ENCODE assay signal across 12 mouse cellular contexts in the genomic region with DNA sequence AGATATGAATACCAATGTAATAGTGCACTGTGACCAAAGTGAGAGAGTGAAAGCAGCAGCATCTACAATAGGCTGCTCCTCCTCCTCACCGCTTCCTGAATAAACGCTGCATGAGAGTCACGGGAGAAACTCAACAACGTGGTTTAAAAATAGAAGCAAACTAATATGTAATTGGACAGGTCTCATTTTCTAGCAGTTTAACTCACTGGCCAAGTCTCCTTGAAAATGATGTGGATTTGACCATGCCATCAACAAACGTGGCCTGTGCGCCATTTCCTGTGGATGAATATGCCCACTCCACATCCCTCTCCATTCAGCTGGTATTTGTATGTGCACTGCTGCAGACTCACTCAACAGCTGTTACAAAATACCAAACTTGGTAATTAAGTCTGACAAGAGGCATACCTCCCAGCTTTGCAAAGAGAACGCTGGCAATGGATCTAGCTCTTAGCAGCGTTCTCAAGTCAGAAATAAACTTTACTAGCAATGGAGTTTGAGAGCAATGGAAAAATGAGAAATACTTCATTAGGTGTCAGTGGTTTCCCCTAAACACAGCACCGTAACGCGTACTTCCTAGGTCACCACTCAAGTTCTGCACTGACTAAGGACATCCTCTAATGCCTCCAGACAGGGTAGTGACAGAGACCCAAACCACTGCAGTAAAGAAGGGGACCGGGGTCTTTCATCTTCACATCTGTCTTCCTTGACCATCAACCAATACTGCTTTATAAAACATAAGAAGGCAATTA. TPM values are rescaled to one million over a fixed set of nuclear protein-coding genes. Genes with fewer than 3 reads are reported as not detected.
DNase-seq lines count a peak whose midpoint lies in the region; ATAC-seq and TF ChIP-seq lines count a peak whose summit lies in the region.
"Had no signal": no experiment of that assay in that cellular context is flagged by ENCODE, and none has a peak within 500 bp of the region (broad histone marks: within the 10 kb centered on the region; RNA-seq: fewer than 3 reads in every experiment).

No protein-coding gene starts in this region.

- peak; percentile 46 for DNase-seq in embryonic facial prominence, embryonic 14.5 days (ENCODE audit: low spot score)
- no peak for DNase-seq in embryonic facial prominence, embryonic 10.5 days (ENCODE audit: low spot score)
- no peak for DNase-seq in layer of hippocampus, adult 9-11 months
- no peak for DNase-seq in thymus, postnatal 0 days (ENCODE audit: low spot score)
- DNase-seq in Muller cell, postnatal 12 days (ENCODE audit: inconsistent ontology term): no peak
- DNase-seq: cerebellum, adult 11-12 months; retina, postnatal 1 day had no signal

- H3K27me3 ChIP-seq in embryonic facial prominence, embryonic 14.5 days (replicated peaks; ENCODE audit: control insufficient read depth, insufficient read depth, low read length): no peaks in the 10 kb centered on the region
- H3K27me3 ChIP-seq in embryonic facial prominence, embryonic 10.5 days (replicated peaks; ENCODE audit: low read depth, poor library complexity, severe bottlenecking): no peaks in the 10 kb centered on the region
- H3K27me3 ChIP-seq in C2C12 (ENCODE audit: control insufficient read depth, insufficient read depth, insufficient read length): no peaks in the 10 kb centered on the region
- no peaks in the 10 kb centered on the region for H3K27me3 ChIP-seq in heart, embryonic 16.5 days (ENCODE audit: control insufficient read depth, insufficient read depth, low read length)
- H3K27me3 ChIP-seq: hindbrain, embryonic 15.5 days; midbrain, embryonic 15.5 days had no signal

- ATAC-seq in embryonic facial prominence, embryonic 14.5 days (ENCODE audit: low read depth): 0 out of 2 replicates have a peak, but pooled peaks have one; percentile 60
- peak; percentile 77 for ATAC-seq in heart, embryonic 16.5 days (replicated peaks; ENCODE audit: extremely low read depth, insufficient read depth, low FRiP score)
- ATAC-seq: midbrain, embryonic 15.5 days had no signal

- H3K27ac ChIP-seq in embryonic facial prominence, embryonic 14.5 days (replicated peaks; ENCODE audit: low read depth, low read length): 0 out of 2 replicates have a peak overlapping the region, but pooled peaks have one; percentile 28
- H3K27ac ChIP-seq in embryonic facial prominence, embryonic 10.5 days (replicated peaks): no peak overlapping the region
- H3K27ac ChIP-seq in heart, embryonic 16.5 days (ENCODE audit: low read length): peak overlapping the region; percentile 81
- peak overlapping the region; percentile 36 for H3K27ac ChIP-seq in macrophage
- H3K27ac ChIP-seq: hindbrain, embryonic 15.5 days; midbrain, embryonic 15.5 days had no signal

- H3K79me2 ChIP-seq in C2C12 (ENCODE audit: control insufficient read depth, insufficient read depth) (peaks cover 97% of the 10 kb centered on the region), macrophage (ENCODE audit: inconsistent target) (peaks cover 100% of the 10 kb centered on the region)

- no peak for TF ChIP-seq CTCF in C2C12 (IDR thresholded peaks at IDR 0.05; ENCODE audit: control insufficient read depth, insufficient read depth, insufficient read length)

- H3K4me2 ChIP-seq in embryonic facial prominence, embryonic 14.5 days (ENCODE audit: low read depth, low read length): no peak overlapping the region
- peak overlapping the region; percentile 32 for H3K4me2 ChIP-seq in heart, embryonic 16.5 days (ENCODE audit: low read depth, low read length)
- H3K4me2 ChIP-seq: hindbrain, embryonic 15.5 days; midbrain, embryonic 15.5 days had no signal

- no peak overlapping the region for H3K9ac ChIP-seq in embryonic facial prominence, embryonic 14.5 days (ENCODE audit: low read depth, low read length)
- peak overlapping the region; percentile 47; the same call in 1 of the 2 replicates for H3K9ac ChIP-seq in heart, embryonic 16.5 days (ENCODE audit: low read length)
- H3K9ac ChIP-seq: hindbrain, embryonic 15.5 days; midbrain, embryonic 15.5 days had no signal

- H3K9me3 ChIP-seq in embryonic facial prominence, embryonic 14.5 days (ENCODE audit: control insufficient read depth, low read length): no peaks in the 10 kb centered on the region
- no peaks in the 10 kb centered on the region for H3K9me3 ChIP-seq in embryonic facial prominence, embryonic 10.5 days
- H3K9me3 ChIP-seq in heart, embryonic 16.5 days (replicated peaks; ENCODE audit: control insufficient read depth, low read length): no peaks in the 10 kb centered on the region
- H3K9me3 ChIP-seq: hindbrain, embryonic 15.5 days; midbrain, embryonic 15.5 days had no signal

- H3ac ChIP-seq in C2C12 (ENCODE audit: control insufficient read depth, insufficient read length, low read depth): no peak overlapping the region

- 76% methylated on average over 12 of the region's 12 CpGs for WGBS in embryonic facial prominence, embryonic 14.5 days
- WGBS in embryonic facial prominence, embryonic 10.5 days: 88% methylated on average over 12 of the region's 12 CpGs
- 36% methylated on average over 12 of the region's 12 CpGs for WGBS in heart, embryonic 16.5 days
- WGBS in macrophage (ENCODE audit: missing documents): 21% methylated on average over 12 of the region's 12 CpGs

- H3K4me3 ChIP-seq in embryonic facial prominence, embryonic 14.5 days (ENCODE audit: low read depth, low read length): no peak overlapping the region
- H3K4me3 ChIP-seq in embryonic facial prominence, embryonic 10.5 days: no peak overlapping the region
- H3K4me3 ChIP-seq in C2C12 (ENCODE audit: insufficient read depth, poor library complexity, severe bottlenecking) (no peak overlapping the region), macrophage (ENCODE audit: inconsistent target) (no peak overlapping the region)
- peak overlapping the region; percentile 1 for H3K4me3 ChIP-seq in heart, embryonic 16.5 days (ENCODE audit: low read length)
- H3K4me3 ChIP-seq: hindbrain, embryonic 15.5 days; midbrain, embryonic 15.5 days had no signal

- peaks cover 81% of the 10 kb centered on the region for H3K79me3 ChIP-seq in C2C12 (ENCODE audit: low read depth)

- H3K36me3 ChIP-seq in embryonic facial prominence, embryonic 14.5 days (ENCODE audit: control insufficient read depth, insufficient read depth, low read length): peaks cover 12% of the 10 kb centered on the region
- H3K36me3 ChIP-seq in embryonic facial prominence, embryonic 10.5 days (replicated peaks): peaks cover 24% of the 10 kb centered on the region
- peaks cover 13% of the 10 kb centered on the region for H3K36me3 ChIP-seq in C2C12 (ENCODE audit: control insufficient read depth, insufficient read depth)
- H3K36me3 ChIP-seq in heart, embryonic 16.5 days (ENCODE audit: control insufficient read depth, insufficient read depth): peaks cover 10% of the 10 kb centered on the region
- peaks cover 15% of the 10 kb centered on the region; the same call in 1 of the 2 replicates for H3K36me3 ChIP-seq in macrophage (ENCODE audit: inconsistent target)
- H3K36me3 ChIP-seq: midbrain, embryonic 15.5 days had no signal

- H3K4me1 ChIP-seq in embryonic facial prominence, embryonic 14.5 days (ENCODE audit: control insufficient read depth, insufficient read depth, low read length): peaks cover 6% of the 10 kb centered on the region; the same call in 1 of the 2 replicates
- H3K4me1 ChIP-seq in embryonic facial prominence, embryonic 10.5 days: peaks cover 5% of the 10 kb centered on the region
- H3K4me1 ChIP-seq in heart, embryonic 16.5 days (ENCODE audit: control insufficient read depth, insufficient read depth, low read length): peaks cover 27% of the 10 kb centered on the region

TF ChIP-seq in C2C12, 6 proteins besides CTCF, POLR2A, EP300 and RAD21:
- TF ChIP-seq MYOD1 (IDR thresholded peaks at IDR 0.05; ENCODE audit: control insufficient read depth, insufficient read length, low read depth) (peak; percentile 83), MYOG (IDR thresholded peaks at IDR 0.05; ENCODE audit: control insufficient read depth, extremely low read depth, insufficient read length) (no peak)

RNA-seq across cellular contexts. Expression of a gene that starts 46.0 kb away (rescaled TPM):
- polyA plus RNA-seq in embryonic facial prominence, embryonic 14.5 days (2014; fragmentation: Nextera tagmentation; extraction: Ambion mirVana): 9.4 and 10.0 TPM in 2 replicates
- 9.6 and 10.1 TPM in 2 replicates for polyA plus RNA-seq in embryonic facial prominence, embryonic 10.5 days (2016; fragmentation: Nextera tagmentation; extraction: Ambion mirVana)
- polyA plus RNA-seq in C2C12 (2012; fragmentation: generic; extraction: Trizol) (10.8 TPM), macrophage (2018) (3.9 to 14.9 TPM (median 7.7 TPM) in 3 replicates)
- 9.8 and 11.1 TPM in 2 replicates for polyA plus RNA-seq in heart, embryonic 16.5 days (2015; fragmentation: Nextera tagmentation; extraction: Ambion mirVana)
- total RNA-seq in macrophage (2018; cell fraction: chromatin; rRNA removed): 1,000 to 10,000 TPM in 5 of 26 experiments, 100 to 1,000 TPM in 5, 10 to 100 TPM in 12, 1 to 10 TPM in 4; 7.5 to 1,895 (median 41.6) TPM
- 100 to 1,000 TPM in 3 of 26 experiments, 10 to 100 TPM in 6, 1 to 10 TPM in 16, under 1 TPM in 1; 0.83 to 211 (median 4.4) TPM for total RNA-seq in macrophage (2018; cell fraction: cytosol; rRNA removed)
- 1,000 to 10,000 TPM in 5 of 26 experiments, 100 to 1,000 TPM in 5, 10 to 100 TPM in 12, 1 to 10 TPM in 4; 6.4 to 1,914 (median 55.8) TPM for total RNA-seq in macrophage (2018; cell fraction: nucleus; rRNA removed)
- 10.2 and 11.3 TPM in 2 replicates for polyA plus RNA-seq in thymus, postnatal 0 days (2015; fragmentation: Nextera tagmentation; extraction: Ambion mirVana)
